Mouse (Mus musculus): ENCODE measurements at regions not wholly inside any gene's neighbourhood (a gene's known extent, or its start where the extent isn't known, plus 50 kb on each side); places are given as distances from the start of the nearest gene placed in this dataset.

- Histone ChIP-seq H3K27me3 (ENCODE audit: control insufficient read depth, insufficient read depth, low read length) (no peaks in the 10 kb centered on the region), H3K4me3 (ENCODE audit: control insufficient read depth, low read depth, low read length) (no peak overlapping the region), H3K4me1 (ENCODE audit: control insufficient read depth, insufficient read depth, low read length) (no peaks in the 10 kb centered on the region), H3K27ac (ENCODE audit: control insufficient read depth, insufficient read depth, low read depth, low read length) (no peak overlapping the region), H3K36me3 (ENCODE audit: control insufficient read depth, insufficient read depth, low read length) (no peaks in the 10 kb centered on the region)
- TF ChIP-seq CTCF (IDR thresholded peaks at IDR 0.05; ENCODE audit: control insufficient read depth, insufficient read depth, insufficient replicate concordance, low read depth, low read length) (no peak), POLR2A (IDR thresholded peaks at IDR 0.05; ENCODE audit: control insufficient read depth, low read depth, low read length) (no peak)
Observed at GRCm38 (mm10) chr5:101331825-101332224, 333.0 kb downstream of the Nkx6-1 start.

- Histone ChIP-seq H3K27ac (ENCODE audit: control insufficient read depth, insufficient read depth, low read depth, low read length) (no peak overlapping the region), H3K4me3 (ENCODE audit: control insufficient read depth, low read depth, low read length) (no peak overlapping the region), H3K4me1 (ENCODE audit: control insufficient read depth, insufficient read depth, low read length) (no peaks in the 10 kb centered on the region), H3K36me3 (ENCODE audit: control insufficient read depth, insufficient read depth, low read length) (no peaks in the 10 kb centered on the region), H3K27me3 (ENCODE audit: control insufficient read depth, insufficient read depth, low read length) (no peaks in the 10 kb centered on the region)
- no peak for TF ChIP-seq POLR2A (IDR thresholded peaks at IDR 0.05; ENCODE audit: control insufficient read depth, low read depth, low read length)
Observed at GRCm38 (mm10) chr5:101326122-101326521, 338.7 kb downstream of the Nkx6-1 start.

GRCm38 (mm10) chr5:101323041-101323950, 341.5 kb downstream of the Nkx6-1 start:
- no peaks in the 10 kb centered on the region for H3K27me3 ChIP-seq (ENCODE audit: control insufficient read depth, insufficient read depth, low read length)
- no peak overlapping the region for H3K4me3 ChIP-seq (ENCODE audit: control insufficient read depth, low read depth, low read length)

GRCm38 (mm10) chr5:101299986-101300385, 364.8 kb downstream of the Nkx6-1 start:
- H3K27me3 ChIP-seq (ENCODE audit: control insufficient read depth, insufficient read depth, low read length) = no peaks in the 10 kb centered on the region
- no peak overlapping the region for H3K4me3 ChIP-seq (ENCODE audit: control insufficient read depth, low read depth, low read length)
- no peaks in the 10 kb centered on the region for H3K36me3 ChIP-seq (ENCODE audit: control insufficient read depth, insufficient read depth, low read length)
- H3K27ac ChIP-seq (ENCODE audit: control insufficient read depth, insufficient read depth, low read depth, low read length) = no peak overlapping the region
- H3K4me1 ChIP-seq (ENCODE audit: control insufficient read depth, insufficient read depth, low read length) = no peaks in the 10 kb centered on the region
- TF ChIP-seq POLR2A (IDR thresholded peaks at IDR 0.05; ENCODE audit: control insufficient read depth, low read depth, low read length) = no peak
- no peak for TF ChIP-seq CTCF (IDR thresholded peaks at IDR 0.05; ENCODE audit: control insufficient read depth, insufficient read depth, insufficient replicate concordance, low read depth, low read length)

More at GRCm38 (mm10) chr5:101323041-101323950, 341.5 kb downstream of the Nkx6-1 start:
- Histone ChIP-seq H3K4me1 (ENCODE audit: control insufficient read depth, insufficient read depth, low read length) (no peaks in the 10 kb centered on the region), H3K36me3 (ENCODE audit: control insufficient read depth, insufficient read depth, low read length) (no peaks in the 10 kb centered on the region), H3K27ac (ENCODE audit: control insufficient read depth, insufficient read depth, low read depth, low read length) (no peak overlapping the region)
- no peak for TF ChIP-seq CTCF (IDR thresholded peaks at IDR 0.05; ENCODE audit: control insufficient read depth, insufficient read depth, insufficient replicate concordance, low read depth, low read length)

- Histone ChIP-seq H3K4me3 (ENCODE audit: control insufficient read depth, low read depth, low read length) (no peak overlapping the region), H3K27me3 (ENCODE audit: control insufficient read depth, insufficient read depth, low read length) (no peaks in the 10 kb centered on the region), H3K36me3 (ENCODE audit: control insufficient read depth, insufficient read depth, low read length) (no peaks in the 10 kb centered on the region), H3K27ac (ENCODE audit: control insufficient read depth, insufficient read depth, low read depth, low read length) (no peak overlapping the region), H3K4me1 (ENCODE audit: control insufficient read depth, insufficient read depth, low read length) (no peaks in the 10 kb centered on the region)
- TF ChIP-seq POLR2A (IDR thresholded peaks at IDR 0.05; ENCODE audit: control insufficient read depth, low read depth, low read length) (no peak), CTCF (IDR thresholded peaks at IDR 0.05; ENCODE audit: control insufficient read depth, insufficient read depth, insufficient replicate concordance, low read depth, low read length) (no peak)
Observed at GRCm38 (mm10) chr5:101298411-101298810, 366.4 kb downstream of the Nkx6-1 start.

GRCm38 (mm10) chr5:101297511-101298102, 367.2 kb downstream of the Nkx6-1 start:
- Histone ChIP-seq H3K27me3 (ENCODE audit: control insufficient read depth, insufficient read depth, low read length) (no peaks in the 10 kb centered on the region), H3K27ac (ENCODE audit: control insufficient read depth, insufficient read depth, low read depth, low read length) (no peak overlapping the region), H3K4me1 (ENCODE audit: control insufficient read depth, insufficient read depth, low read length) (no peaks in the 10 kb centered on the region), H3K4me3 (ENCODE audit: control insufficient read depth, low read depth, low read length) (no peak overlapping the region), H3K36me3 (ENCODE audit: control insufficient read depth, insufficient read depth, low read length) (no peaks in the 10 kb centered on the region)
- TF ChIP-seq CTCF (IDR thresholded peaks at IDR 0.05; ENCODE audit: control insufficient read depth, insufficient read depth, insufficient replicate concordance, low read depth, low read length) = no peak
- no peak for TF ChIP-seq POLR2A (IDR thresholded peaks at IDR 0.05; ENCODE audit: control insufficient read depth, low read depth, low read length)

GRCm38 (mm10) chr5:101295941-101296340, 368.9 kb downstream of the Nkx6-1 start:
- Histone ChIP-seq H3K27me3 (ENCODE audit: control insufficient read depth, insufficient read depth, low read length) (no peaks in the 10 kb centered on the region), H3K36me3 (ENCODE audit: control insufficient read depth, insufficient read depth, low read length) (no peaks in the 10 kb centered on the region), H3K27ac (ENCODE audit: control insufficient read depth, insufficient read depth, low read depth, low read length) (no peak overlapping the region), H3K4me1 (ENCODE audit: control insufficient read depth, insufficient read depth, low read length) (no peaks in the 10 kb centered on the region), H3K4me3 (ENCODE audit: control insufficient read depth, low read depth, low read length) (no peak overlapping the region)
- TF ChIP-seq CTCF (IDR thresholded peaks at IDR 0.05; ENCODE audit: control insufficient read depth, insufficient read depth, insufficient replicate concordance, low read depth, low read length) = no peak
- TF ChIP-seq POLR2A (IDR thresholded peaks at IDR 0.05; ENCODE audit: control insufficient read depth, low read depth, low read length) = no peak
